Mouse (Mus musculus) liver, adult 2 months (tissue): ENCODE data around the gene Crebl2. TPM values are rescaled to one million over a fixed set of nuclear protein-coding genes. Genes with fewer than 3 reads are reported as not detected.

ENCODE experiments used
- DNase-seq: peaks from one replicate; pipeline ENCODE4 v3.0.0-alpha.2; 2011; ENCODE audit warnings: low read depth, low spot score; ENCODE audit errors: extremely low read depth
- H3K27ac ChIP-seq: fragments of 200-500 bp; replicated peaks from 2 replicates; pipeline ENCODE4 v1.5.1; 2012; ENCODE audit warnings: low read depth, mild to moderate bottlenecking, control low read depth, inconsistent platforms, low read length; ENCODE audit not compliant: insufficient read depth
- H3K27me3 ChIP-seq: fragments of 200-500 bp; 2 replicates; pipeline ENCODE4 v1.6.1; 2012; ENCODE audit warnings: mild to moderate bottlenecking, moderate library complexity, low read length, inconsistent platforms; ENCODE audit not compliant: control insufficient read depth, insufficient read depth
- H3K36me3 ChIP-seq: fragments of 200-500 bp; 2 replicates; pipeline ENCODE4 v1.6.1; 2012; ENCODE audit warnings: low read length, inconsistent platforms; ENCODE audit not compliant: control insufficient read depth, insufficient read depth
- H3K4me1 ChIP-seq: fragments of 200-500 bp; 2 replicates; pipeline ENCODE4 v1.6.1; 2011; ENCODE audit warnings: low read length; ENCODE audit not compliant: control insufficient read depth, insufficient read depth
- H3K4me3 ChIP-seq: fragments of 200-500 bp; 2 replicates; pipeline ENCODE4 v1.5.1; 2011; ENCODE audit warnings: low read depth, mild to moderate bottlenecking, control low read depth, low read length, moderate library complexity; ENCODE audit not compliant: insufficient read depth
- H3K79me2 ChIP-seq: fragments of 200-500 bp; 2 replicates; pipeline ENCODE4 v1.6.1; 2012; ENCODE audit warnings: inconsistent platforms, mild to moderate bottlenecking, low read length, moderate library complexity; ENCODE audit not compliant: control insufficient read depth, insufficient read depth
- H3K9ac ChIP-seq: fragments of 200-500 bp; 2 replicates; pipeline ENCODE4 v1.6.1; 2012; ENCODE audit warnings: low read depth, mild to moderate bottlenecking, control low read depth, inconsistent platforms, low read length
- CTCF ChIP-seq: fragments of 200-500 bp; IDR thresholded peaks from 2 replicates; pipeline ENCODE4 v1.5.1; 2011; ENCODE audit warnings: low read depth, low read length, control low read depth
- POLR2A ChIP-seq: fragments of 200-500 bp; IDR thresholded peaks from 2 replicates; pipeline ENCODE4 v1.6.1; 2011; ENCODE audit warnings: low read length, control low read depth; ENCODE audit not compliant: insufficient read depth; ENCODE audit errors: extremely low read depth
- WGBS: fragments of 180-500 bp; shearing (Covaris S2); methylation state at CpG from one replicate; pipeline ENCODE4 v1.1.7; 2018; 5-methylcytosine and 5-hydroxymethylcytosine counted together
- polyA plus RNA-seq: library from polyadenylated mRNA; depleted of rRNA; stranded (reverse); fragments of >200 nt; gene quantifications from 2 replicates; pipeline ENCODE4 v1.2.3, GENCODE M21; 2012
- total RNA-seq: library from RNA; depleted of rRNA; stranded (reverse); fragments of >200 nt; gene quantifications from 2 replicates; pipeline ENCODE4 v1.2.3, GENCODE M21; 2014

The Crebl2 gene
- total and polyA plus RNA-seq, 2 experiments = 20.9 to 49.5 TPM

- Histone ChIP-seq H3K36me3 (no peaks in the 10 kb centered on the region), H3K79me2 (no peaks in the 10 kb centered on the region; the same call in 1 of the 2 replicates), H3K4me3 (no peak overlapping the region), H3K27me3 (no peaks in the 10 kb centered on the region), H3K27ac (no peak overlapping the region), H3K9ac (no peak overlapping the region), H3K4me1 (peaks cover 6% of the 10 kb centered on the region; the same call in 1 of the 2 replicates)
- TF ChIP-seq CTCF = no peak
- TF ChIP-seq POLR2A = no peak
- WGBS = 86% methylated on average over 10 of the region's 10 CpGs
- peak; percentile 33 for DNase-seq
Observed at GRCm38 (mm10) chr6:134796297-134796696, 33.7 kb upstream of the Crebl2 start.

- 92% methylated on average over 1 of the region's 1 CpGs for WGBS
- Histone ChIP-seq H3K36me3 (no peaks in the 10 kb centered on the region), H3K4me1 (peaks cover 2% of the 10 kb centered on the region), H3K9ac (no peak overlapping the region), H3K27me3 (no peaks in the 10 kb centered on the region), H3K27ac (no peak overlapping the region), H3K79me2 (no peaks in the 10 kb centered on the region), H3K4me3 (no peak overlapping the region)
- TF ChIP-seq POLR2A = no peak
- no peak for TF ChIP-seq CTCF
- DNase-seq = no peak
Observed at GRCm38 (mm10) chr6:134801483-134801882, 28.5 kb upstream of the Crebl2 start.

GRCm38 (mm10) chr6:134802641-134803043 is 27.3 kb upstream of the Crebl2 start:
- H3K27me3 ChIP-seq = no peaks in the 10 kb centered on the region
- H3K27ac ChIP-seq = no peak overlapping the region; the same call in 1 of the 2 replicates
- DNase-seq = peak; percentile 84
- H3K9ac ChIP-seq = no peak overlapping the region
- no peaks in the 10 kb centered on the region for H3K36me3 ChIP-seq
- peaks cover 2% of the 10 kb centered on the region for H3K4me1 ChIP-seq
- TF ChIP-seq POLR2A (no peak), CTCF (no peak)
- no peaks in the 10 kb centered on the region for H3K79me2 ChIP-seq
- WGBS = 23% methylated on average over 9 of the region's 9 CpGs
- no peak overlapping the region for H3K4me3 ChIP-seq

GRCm38 (mm10) chr6:134804736-134805277 is 25.1 kb upstream of the Crebl2 start:
- H3K4me3 ChIP-seq = no peak overlapping the region
- no peaks in the 10 kb centered on the region for H3K79me2 ChIP-seq
- peaks cover 2% of the 10 kb centered on the region for H3K4me1 ChIP-seq
- H3K27ac ChIP-seq = no peak overlapping the region
- 58% methylated on average over 5 of the region's 5 CpGs for WGBS
- H3K9ac ChIP-seq = no peak overlapping the region
- H3K27me3 ChIP-seq = no peaks in the 10 kb centered on the region
- DNase-seq = peak; percentile 32
- TF ChIP-seq POLR2A (no peak), CTCF (no peak)
- no peaks in the 10 kb centered on the region for H3K36me3 ChIP-seq

- Histone ChIP-seq H3K27me3 (no peaks in the 10 kb centered on the region), H3K4me1 (peaks cover 2% of the 10 kb centered on the region), H3K27ac (no peak overlapping the region), H3K36me3 (no peaks in the 10 kb centered on the region), H3K79me2 (no peaks in the 10 kb centered on the region), H3K9ac (no peak overlapping the region), H3K4me3 (no peak overlapping the region)
- no peak for DNase-seq
- no peak for TF ChIP-seq POLR2A
- TF ChIP-seq CTCF = no peak
- WGBS = 77% methylated on average over 6 of the region's 6 CpGs
Observed at GRCm38 (mm10) chr6:134806130-134806529, 23.8 kb upstream of the Crebl2 start.

GRCm38 (mm10) chr6:134807091-134807490 is 22.9 kb upstream of the Crebl2 start:
- WGBS = 88% methylated on average over 2 of the region's 2 CpGs
- Histone ChIP-seq H3K27ac (no peak overlapping the region), H3K27me3 (no peaks in the 10 kb centered on the region), H3K9ac (no peak overlapping the region), H3K36me3 (no peaks in the 10 kb centered on the region), H3K79me2 (no peaks in the 10 kb centered on the region), H3K4me3 (no peak overlapping the region), H3K4me1 (peaks cover 2% of the 10 kb centered on the region)
- no peak for DNase-seq
- TF ChIP-seq POLR2A (no peak), CTCF (no peak)
